Mouse (Mus musculus) intestine, embryonic 16.5 days (tissue): Measurements from ENCODE around the gene Nosip. TPM values are rescaled to one million over a fixed set of nuclear protein-coding genes. Genes with fewer than 3 reads are reported as not detected.

ENCODE experiments used
- ATAC-seq: fragments of 200-750 bp; cut with Nextera tagmentation; 2 replicates; pipeline ENCODE4 v1.8.0; 2017; ENCODE audit warnings: moderate TSS enrichment, moderate library complexity
- H3K27ac ChIP-seq: fragments of 300-500 bp; sonication (generic); 2 replicates; pipeline ENCODE4 v1.5.1; 2014; ENCODE audit warnings: mild to moderate bottlenecking, low read length
- H3K27me3 ChIP-seq: fragments of 300-500 bp; sonication (generic); replicated peaks from 2 replicates; pipeline ENCODE4 v1.6.1; 2014; ENCODE audit warnings: low read length, control low read depth, mixed read lengths; ENCODE audit not compliant: control insufficient read depth, insufficient read depth
- H3K36me3 ChIP-seq: fragments of 300-500 bp; sonication (generic); 2 replicates; pipeline ENCODE4 v1.6.1; 2014; ENCODE audit warnings: low read length, control low read depth; ENCODE audit not compliant: control insufficient read depth, insufficient read depth
- H3K4me1 ChIP-seq: fragments of 300-500 bp; sonication (generic); 2 replicates; pipeline ENCODE4 v1.6.1; 2014; ENCODE audit warnings: low read length, control low read depth, mixed read lengths; ENCODE audit not compliant: control insufficient read depth, insufficient read depth
- H3K4me2 ChIP-seq: fragments of 300-500 bp; sonication (generic); 2 replicates; pipeline ENCODE4 v1.6.1; 2014; ENCODE audit warnings: low read depth, low read length, control low read depth
- H3K4me3 ChIP-seq: fragments of 300-500 bp; sonication (generic); 2 replicates; pipeline ENCODE4 v1.5.1; 2014; ENCODE audit warnings: mild to moderate bottlenecking, low read length
- H3K9ac ChIP-seq: fragments of 300-500 bp; sonication (generic); 2 replicates; pipeline ENCODE4 v1.6.1; 2014; ENCODE audit warnings: low read depth, low read length
- H3K9me3 ChIP-seq: fragments of 300-500 bp; sonication (generic); 2 replicates; pipeline ENCODE4 v1.6.1; 2016; ENCODE audit warnings: low read length, control low read depth; ENCODE audit not compliant: control insufficient read depth
- WGBS: fragments of 180-500 bp; shearing (Covaris S2); extraction: QIAGEN DNeasy Blood & Tissue Kit; methylation state at CpG from one replicate; pipeline ENCODE4 v1.1.7; 2014; 5-methylcytosine and 5-hydroxymethylcytosine counted together
- polyA plus RNA-seq: library from polyadenylated mRNA; unstranded; fragments of >200 nt; fragmentation: Nextera tagmentation; extraction: Ambion mirVana; gene quantifications from 2 replicates; pipeline ENCODE4 v1.2.1, GENCODE M21; 2015

Nosip gene
- polyA plus RNA-seq, 1 experiment from 2014 or later = 56.0 TPM

GRCm38 (mm10) chr7:45068000-45068318 is 5.7 kb downstream of the Nosip start:
- Histone ChIP-seq H3K9ac (no peak overlapping the region), H3K27me3 (no peaks in the 10 kb centered on the region), H3K9me3 (no peaks in the 10 kb centered on the region), H3K4me1 (peaks cover 4% of the 10 kb centered on the region), H3K4me2 (no peak overlapping the region), H3K27ac (no peak overlapping the region), H3K4me3 (no peak overlapping the region), H3K36me3 (no peaks in the 10 kb centered on the region)
- WGBS = 36% methylated on average over 5 of the region's 5 CpGs
- peak; percentile 41; the same call in 1 of the 2 replicates for ATAC-seq

- no peak for ATAC-seq
- H3K27me3 ChIP-seq = no peaks in the 10 kb centered on the region
- H3K27ac ChIP-seq = no peak overlapping the region
- H3K4me1 ChIP-seq = no peaks in the 10 kb centered on the region
- no peaks in the 10 kb centered on the region for H3K9me3 ChIP-seq
- H3K36me3 ChIP-seq = peaks cover under 1% of the 10 kb centered on the region; the same call in 1 of the 2 replicates
- WGBS = 79% methylated on average over 2 of the region's 2 CpGs
- H3K4me3 ChIP-seq = no peak overlapping the region
- no peak overlapping the region for H3K9ac ChIP-seq
- H3K4me2 ChIP-seq = no peak overlapping the region
These were observed 7.4 kb downstream of the Nosip start for GRCm38 (mm10) chr7:45069671-45070070.

GRCm38 (mm10) chr7:45072230-45072629 is 10.0 kb downstream of the Nosip start:
- no peak for ATAC-seq
- H3K4me1 ChIP-seq = no peaks in the 10 kb centered on the region
- WGBS = 84% methylated on average over 2 of the region's 2 CpGs

GRCm38 (mm10) chr7:45073171-45073707 is 11.0 kb downstream of the Nosip start:
- H3K27me3 ChIP-seq = no peaks in the 10 kb centered on the region
- H3K4me2 ChIP-seq = no peak overlapping the region
- H3K27ac ChIP-seq = no peak overlapping the region
- no peaks in the 10 kb centered on the region for H3K4me1 ChIP-seq
- H3K9me3 ChIP-seq = no peaks in the 10 kb centered on the region
- no peak overlapping the region for H3K9ac ChIP-seq
- no peak for ATAC-seq
- H3K4me3 ChIP-seq = no peak overlapping the region
- 77% methylated on average over 7 of the region's 7 CpGs for WGBS
- peaks cover 9% of the 10 kb centered on the region for H3K36me3 ChIP-seq

More at GRCm38 (mm10) chr7:45072230-45072629, 10.0 kb downstream of the Nosip start:
- H3K9me3 ChIP-seq = no peaks in the 10 kb centered on the region
- no peak overlapping the region for H3K4me3 ChIP-seq
- no peak overlapping the region for H3K4me2 ChIP-seq
- no peak overlapping the region for H3K27ac ChIP-seq
- H3K27me3 ChIP-seq = no peaks in the 10 kb centered on the region
- H3K36me3 ChIP-seq = peaks cover 9% of the 10 kb centered on the region
- H3K9ac ChIP-seq = no peak overlapping the region

- Histone ChIP-seq H3K27me3 (no peaks in the 10 kb centered on the region), H3K4me3 (no peak overlapping the region), H3K4me1 (no peaks in the 10 kb centered on the region), H3K9me3 (no peaks in the 10 kb centered on the region), H3K4me2 (no peak overlapping the region), H3K27ac (no peak overlapping the region), H3K36me3 (peaks cover 9% of the 10 kb centered on the region), H3K9ac (no peak overlapping the region)
- WGBS = 89% methylated on average over 12 of the region's 12 CpGs
- ATAC-seq = no peak
These were observed 11.7 kb downstream of the Nosip start for GRCm38 (mm10) chr7:45073949-45074348.

GRCm38 (mm10) chr7:45075405-45075804 is 13.2 kb downstream of the Nosip start:
- Histone ChIP-seq H3K4me2 (no peak overlapping the region), H3K27ac (no peak overlapping the region), H3K4me1 (no peaks in the 10 kb centered on the region), H3K4me3 (no peak overlapping the region), H3K9ac (no peak overlapping the region), H3K9me3 (no peaks in the 10 kb centered on the region), H3K36me3 (peaks cover 9% of the 10 kb centered on the region), H3K27me3 (no peaks in the 10 kb centered on the region)
- ATAC-seq = no peak
- 74% methylated on average over 4 of the region's 4 CpGs for WGBS

GRCm38 (mm10) chr7:45076501-45076900 is 14.3 kb downstream of the Nosip start:
- no peak overlapping the region for H3K4me3 ChIP-seq
- peaks cover 9% of the 10 kb centered on the region for H3K36me3 ChIP-seq
- no peak overlapping the region for H3K4me2 ChIP-seq
- WGBS = 88% methylated on average over 30 of the region's 30 CpGs
- H3K27ac ChIP-seq = no peak overlapping the region
- no peaks in the 10 kb centered on the region for H3K4me1 ChIP-seq
- no peaks in the 10 kb centered on the region for H3K9me3 ChIP-seq
- no peak for ATAC-seq
- H3K27me3 ChIP-seq = no peaks in the 10 kb centered on the region
- no peak overlapping the region for H3K9ac ChIP-seq

- H3K9ac ChIP-seq = no peak overlapping the region
- no peak overlapping the region for H3K4me3 ChIP-seq
- no peak for ATAC-seq
- no peak overlapping the region for H3K4me2 ChIP-seq
- WGBS = 90% methylated on average over 14 of the region's 14 CpGs
- H3K27ac ChIP-seq = no peak overlapping the region
- H3K27me3 ChIP-seq = no peaks in the 10 kb centered on the region
- H3K36me3 ChIP-seq = peaks cover 9% of the 10 kb centered on the region
- no peaks in the 10 kb centered on the region; the same call in 1 of the 2 replicates for H3K4me1 ChIP-seq
- H3K9me3 ChIP-seq = no peaks in the 10 kb centered on the region
These were observed 15.1 kb downstream of the Nosip start for GRCm38 (mm10) chr7:45077322-45077721.

- Histone ChIP-seq H3K9me3 (no peaks in the 10 kb centered on the region), H3K36me3 (peaks cover 11% of the 10 kb centered on the region), H3K9ac (no peak overlapping the region), H3K27ac (no peak overlapping the region), H3K27me3 (no peaks in the 10 kb centered on the region), H3K4me3 (no peak overlapping the region), H3K4me1 (peaks cover 5% of the 10 kb centered on the region), H3K4me2 (no peak overlapping the region)
- 97% methylated on average over 2 of the region's 2 CpGs for WGBS
- ATAC-seq = no peak
These were observed 15.6 kb downstream of the Nosip start for GRCm38 (mm10) chr7:45077829-45078228.

GRCm38 (mm10) chr7:45078513-45078912 is 16.3 kb downstream of the Nosip start:
- Histone ChIP-seq H3K4me3 (no peak overlapping the region), H3K9ac (no peak overlapping the region), H3K27ac (no peak overlapping the region), H3K4me2 (no peak overlapping the region), H3K9me3 (no peaks in the 10 kb centered on the region), H3K4me1 (peaks cover 9% of the 10 kb centered on the region), H3K27me3 (no peaks in the 10 kb centered on the region), H3K36me3 (peaks cover 13% of the 10 kb centered on the region)
- peak; percentile 18 for ATAC-seq
- WGBS = 29% methylated on average over 9 of the region's 9 CpGs
